Mouse (Mus musculus) cerebellum, adult 2 months (tissue): ENCODE measurements around the gene Hebp1. TPM values are rescaled to one million over a fixed set of nuclear protein-coding genes. Genes with fewer than 3 reads are reported as not detected.

ENCODE experiments used
- DNase-seq, 2 experiments: peaks; one replicate each; pipeline ENCODE4 v3.0.0; 2021
- H3K27ac ChIP-seq: fragments of 200-500 bp; 2 replicates; pipeline ENCODE4 v1.5.1; 2012; ENCODE audit warnings: low read length, control low read depth, inconsistent platforms; ENCODE audit not compliant: insufficient read depth
- H3K27me3 ChIP-seq: fragments of 200-500 bp; 2 replicates; pipeline ENCODE4 v1.6.1; 2012; ENCODE audit warnings: inconsistent platforms, mild to moderate bottlenecking, low read length, moderate library complexity; ENCODE audit not compliant: control insufficient read depth, insufficient read depth
- H3K4me1 ChIP-seq: fragments of 200-500 bp; 2 replicates; pipeline ENCODE4 v1.6.1; 2011; ENCODE audit warnings: low read length; ENCODE audit not compliant: control insufficient read depth, insufficient read depth
- H3K4me3 ChIP-seq: fragments of 200-500 bp; replicated peaks from 2 replicates; pipeline ENCODE3; 2011; ENCODE audit warnings: mild to moderate bottlenecking, low read depth, low read length, control low read depth; ENCODE audit not compliant: insufficient read depth
- CTCF ChIP-seq: fragments of 200-500 bp; IDR thresholded peaks from 2 replicates; pipeline ENCODE4 v1.5.1; 2011; ENCODE audit warnings: low read depth, mild to moderate bottlenecking, control low read depth, low read length, moderate library complexity, borderline replicate concordance; ENCODE audit not compliant: insufficient read depth
- POLR2A ChIP-seq: fragments of 200-500 bp; IDR thresholded peaks from 2 replicates; pipeline ENCODE4 v1.6.1; 2011; ENCODE audit warnings: low read length, control low read depth, borderline replicate concordance; ENCODE audit not compliant: insufficient read depth
- WGBS: fragments of 180-500 bp; shearing (Covaris S2); methylation state at CpG from one replicate; pipeline ENCODE4 v1.1.7; 2018; 5-methylcytosine and 5-hydroxymethylcytosine counted together
- polyA plus RNA-seq: library from polyadenylated mRNA; depleted of rRNA; stranded (reverse); fragments of >200 nt; gene quantifications from 2 replicates; pipeline ENCODE4 v1.2.3, GENCODE M21; 2012

Hebp1 gene
- polyA plus RNA-seq, 1 experiment, result 22.9 TPM

DNA sequence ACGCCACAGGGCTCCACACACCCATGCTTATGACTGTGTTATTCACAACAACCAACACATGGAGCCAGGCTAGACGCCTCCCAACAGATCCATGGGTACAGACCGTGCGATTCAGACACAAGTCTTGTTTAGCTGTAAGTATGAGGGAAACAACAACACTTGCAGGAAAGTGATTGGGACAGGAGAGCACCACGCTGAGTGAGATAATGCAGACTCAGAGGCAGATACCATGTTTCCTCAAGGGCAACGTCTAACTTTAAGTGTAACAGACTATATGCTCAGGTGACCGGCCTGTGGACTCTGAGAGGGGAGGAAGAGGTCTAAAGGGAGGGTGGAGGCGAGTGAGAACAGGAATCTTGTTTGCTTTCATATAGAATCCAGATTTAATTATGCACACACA is 41.2 kb downstream of the Hebp1 start:
- WGBS, result 58% methylated on average over 8 of the region's 8 CpGs
- no peaks in the 10 kb centered on the region for H3K27me3 ChIP-seq
- H3K4me3 ChIP-seq, result no peak overlapping the region
- no peak for DNase-seq
- H3K27ac ChIP-seq, result no peak overlapping the region
- TF ChIP-seq CTCF, result no peak
- TF ChIP-seq POLR2A, result no peak
- H3K4me1 ChIP-seq, result no peaks in the 10 kb centered on the region; the same call in 1 of the 2 replicates

- no peak overlapping the region for H3K27ac ChIP-seq
- DNase-seq, result no peak
- 73% methylated on average over 5 of the region's 5 CpGs for WGBS
Observed at GRCm38 (mm10) chr6:135153719-135154118, 44.1 kb downstream of the Hebp1 start.

DNA sequence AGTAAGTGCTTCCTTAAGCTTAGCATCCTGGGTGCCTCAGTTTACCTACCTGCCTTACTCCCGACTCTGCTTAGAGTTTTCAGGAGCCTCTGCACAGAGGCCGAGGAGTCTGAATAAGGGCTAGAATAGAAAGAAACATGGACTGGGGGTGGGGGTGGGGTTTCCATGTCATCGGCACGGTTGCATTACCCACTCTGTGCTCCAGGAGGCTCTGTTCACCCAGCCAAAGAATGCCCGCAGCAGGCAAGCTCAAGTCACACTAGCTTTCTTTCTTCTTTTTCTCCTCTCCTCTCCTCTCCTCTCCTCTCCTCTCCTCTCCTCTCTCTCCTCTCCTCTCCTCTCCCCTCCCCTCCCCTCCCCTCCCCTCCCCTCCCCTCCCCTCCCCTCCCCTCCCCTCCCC is 47.5 kb downstream of the Hebp1 start:
- no peak for TF ChIP-seq POLR2A
- peak; percentile 60 for TF ChIP-seq CTCF
- no peak overlapping the region for H3K4me3 ChIP-seq
- 23% methylated on average over 5 of the region's 5 CpGs for WGBS
- H3K27me3 ChIP-seq, result no peaks in the 10 kb centered on the region
- H3K27ac ChIP-seq, result no peak overlapping the region
- no peak for DNase-seq
- H3K4me1 ChIP-seq, result no peaks in the 10 kb centered on the region

More at GRCm38 (mm10) chr6:135153719-135154118, 44.1 kb downstream of the Hebp1 start:
- H3K27me3 ChIP-seq, result no peaks in the 10 kb centered on the region
- no peaks in the 10 kb centered on the region; the same call in 1 of the 2 replicates for H3K4me1 ChIP-seq
- TF ChIP-seq CTCF (no peak), POLR2A (no peak)
- H3K4me3 ChIP-seq, result no peak overlapping the region

DNA sequence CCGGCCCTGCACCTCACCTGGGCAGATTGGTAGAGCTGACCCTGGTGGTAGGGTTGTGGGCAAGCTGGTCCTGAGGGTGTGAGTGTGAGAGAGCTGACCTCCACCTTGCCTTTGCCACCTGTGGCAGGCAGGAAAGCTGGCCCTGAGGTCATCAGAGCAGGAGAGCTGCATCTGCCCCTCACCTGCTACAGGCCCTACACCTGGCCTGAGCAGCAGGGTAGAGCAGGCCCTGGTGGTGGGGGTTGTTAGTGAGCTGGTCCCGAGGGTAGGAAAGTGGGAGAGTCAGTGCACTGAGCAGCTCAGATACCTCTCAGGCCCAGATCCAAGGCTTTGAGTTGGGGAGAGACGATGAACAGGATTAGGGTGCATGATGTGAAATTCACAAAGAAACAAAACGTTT is 48.1 kb downstream of the Hebp1 start:
- no peak overlapping the region for H3K27ac ChIP-seq
- WGBS, result 84% methylated on average over 4 of the region's 4 CpGs
- no peaks in the 10 kb centered on the region for H3K4me1 ChIP-seq
- no peak for TF ChIP-seq POLR2A
- no peak for TF ChIP-seq CTCF
- no peaks in the 10 kb centered on the region for H3K27me3 ChIP-seq
- no peak for DNase-seq
- H3K4me3 ChIP-seq, result no peak overlapping the region

GRCm38 (mm10) chr6:135149175-135149574 is 48.6 kb downstream of the Hebp1 start:
- Histone ChIP-seq H3K4me1 (no peaks in the 10 kb centered on the region), H3K27me3 (no peaks in the 10 kb centered on the region), H3K27ac (no peak overlapping the region), H3K4me3 (no peak overlapping the region)
- no peak for DNase-seq
- TF ChIP-seq POLR2A, result no peak
- no peak for TF ChIP-seq CTCF
- 83% methylated on average over 4 of the region's 4 CpGs for WGBS

- Histone ChIP-seq H3K27me3 (no peaks in the 10 kb centered on the region), H3K4me3 (no peak overlapping the region), H3K27ac (no peak overlapping the region), H3K4me1 (no peaks in the 10 kb centered on the region)
- no peak for TF ChIP-seq POLR2A
- peak; percentile 70 for TF ChIP-seq CTCF
- 30% methylated on average over 1 of the region's 1 CpGs for WGBS
- DNase-seq, result no peak
Observed at GRCm38 (mm10) chr6:135148506-135148905, 49.3 kb downstream of the Hebp1 start.

GRCm38 (mm10) chr6:135145976-135146375 is 51.8 kb downstream of the Hebp1 start:
- TF ChIP-seq POLR2A (no peak), CTCF (no peak)
- Histone ChIP-seq H3K4me1 (no peaks in the 10 kb centered on the region), H3K27me3 (no peaks in the 10 kb centered on the region), H3K4me3 (no peak overlapping the region), H3K27ac (no peak overlapping the region)
- no peak for DNase-seq
- WGBS, result 92% methylated on average over 5 of the region's 5 CpGs

DNA sequence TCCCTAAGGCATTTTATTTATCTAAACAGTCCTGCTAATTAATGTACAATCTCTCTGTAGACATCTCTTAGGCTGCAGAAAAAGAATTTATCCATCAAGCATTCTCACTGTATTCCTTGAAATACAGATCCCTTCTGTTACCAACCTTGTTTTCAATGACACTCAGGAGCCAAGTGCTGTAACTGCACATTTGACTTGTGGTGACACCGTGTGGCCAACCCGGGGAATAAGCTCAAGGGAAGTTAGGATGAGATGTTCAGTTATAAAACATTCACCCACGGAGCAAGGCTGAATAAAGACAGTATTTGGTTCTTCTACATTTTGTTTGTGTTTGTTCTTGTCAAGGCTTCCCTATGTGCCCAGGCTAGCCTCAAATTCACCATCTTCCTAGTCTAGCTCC is 53.3 kb downstream of the Hebp1 start:
- no peak overlapping the region for H3K4me3 ChIP-seq
- no peaks in the 10 kb centered on the region for H3K4me1 ChIP-seq
- TF ChIP-seq POLR2A, result no peak
- peak; percentile 87 for TF ChIP-seq CTCF
- no peak overlapping the region for H3K27ac ChIP-seq
- no peaks in the 10 kb centered on the region for H3K27me3 ChIP-seq
- DNase-seq, result peak in 1 of 2 experiments; percentile 24
- 2% methylated on average over 3 of the region's 3 CpGs for WGBS

GRCm38 (mm10) chr6:135143151-135143550 is 54.7 kb downstream of the Hebp1 start:
- no peak for TF ChIP-seq CTCF
- TF ChIP-seq POLR2A, result no peak
- Histone ChIP-seq H3K27ac (no peak overlapping the region), H3K4me1 (no peaks in the 10 kb centered on the region), H3K4me3 (no peak overlapping the region), H3K27me3 (no peaks in the 10 kb centered on the region)
- DNase-seq, result no peak
- WGBS, result 96% methylated on average over 5 of the region's 5 CpGs
